Mouse (Mus musculus): ENCODE results near the gene Ilkap.

DNA sequence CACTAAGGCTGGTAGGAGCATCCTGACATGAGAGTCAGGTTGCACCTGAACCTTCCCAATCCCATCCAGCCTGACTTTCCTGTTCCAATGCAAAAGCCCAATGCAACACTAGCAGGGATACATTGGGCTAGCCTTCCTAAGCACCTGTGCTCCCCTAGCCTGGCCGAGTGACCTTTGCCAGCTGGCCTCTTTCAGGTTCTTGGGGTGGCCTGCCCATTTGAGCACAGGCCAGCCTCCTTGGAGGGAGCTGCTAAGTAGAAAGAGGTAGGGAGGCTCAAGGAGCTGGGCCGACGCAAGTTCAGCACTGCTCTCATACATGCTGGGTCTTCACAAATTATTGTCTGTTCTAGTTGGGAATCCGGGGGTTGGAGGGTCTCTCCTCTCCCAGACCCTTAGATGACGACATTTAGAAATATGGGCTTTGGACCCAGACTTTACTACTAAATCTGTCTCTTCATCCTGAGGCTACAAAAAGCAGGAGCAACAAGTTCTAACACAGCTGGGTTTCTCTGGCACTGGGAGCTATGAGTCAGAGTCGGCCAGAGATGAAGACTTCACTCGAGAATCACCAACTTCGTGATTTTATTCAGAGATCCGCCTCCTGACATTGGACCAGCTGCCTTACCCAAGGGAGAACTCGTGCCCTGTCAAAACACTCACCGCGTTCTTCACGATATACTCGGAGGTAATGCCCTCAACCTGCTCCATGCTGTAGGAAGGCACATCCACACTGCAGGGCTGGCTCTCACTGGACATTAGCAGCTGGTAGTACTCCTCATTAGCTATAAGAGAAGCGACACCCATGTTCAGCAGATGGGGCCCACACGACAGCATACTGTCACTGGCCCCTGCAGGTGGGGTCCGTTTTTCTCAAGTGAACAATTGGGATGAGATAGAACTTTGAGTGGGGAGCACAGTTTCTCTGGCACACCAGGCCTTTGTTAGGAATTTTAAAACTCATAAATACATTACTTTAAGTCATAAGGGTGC is 46.5 kb upstream of the Ilkap start:
- TF ChIP-seq CTCF (conservative IDR thresholded peaks at IDR 0.05; ENCODE audit: low read length) (no peak), POU5F1 (IDR thresholded peaks at IDR 0.05; ENCODE audit: borderline replicate concordance, low read length) (no peak), NANOG (IDR thresholded peaks at IDR 0.05; ENCODE audit: borderline replicate concordance, low read length) (no peak)

Data from E14TG2a.4 (cell line).